Mouse (Mus musculus): ENCODE measurements around the gene Uaca. TPM values are rescaled to one million over a fixed set of nuclear protein-coding genes. Genes with fewer than 3 reads are reported as not detected.

The Uaca gene
- total and polyA plus RNA-seq, 3 experiments, result 0.17 to 0.34 TPM; not detected in 1

DNA sequence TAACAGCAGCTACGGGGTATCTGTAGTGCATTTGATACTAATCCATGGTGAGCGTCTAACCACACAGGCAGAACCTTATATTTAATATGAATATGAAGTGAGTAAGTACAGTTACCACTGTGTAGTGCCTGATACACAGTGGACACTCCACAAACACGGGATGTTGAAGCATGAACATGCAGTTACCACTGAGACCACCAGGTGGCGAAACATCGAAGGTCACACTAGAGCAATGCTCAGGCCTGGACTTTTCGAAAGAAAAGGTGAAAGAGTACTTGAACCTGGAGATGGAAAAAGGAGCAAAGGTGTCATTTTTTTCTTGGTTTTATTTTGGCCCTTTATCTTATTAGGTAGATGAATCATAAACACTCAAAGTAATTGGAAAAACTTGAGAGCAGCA is 38.1 kb upstream of the Uaca start:
- in situ Hi-C loops (cut with MboI; ENCODE audit: low pct_ligation_motif_present, low pct_unique_long_range_greater_than_20kb, low sequenced_read_pairs), result no loop called here
- peak; percentile 73 to 82 for TF ChIP-seq CTCF (conservative IDR thresholded peaks at IDR 0.05 in 1 of 2, IDR thresholded peaks at IDR 0.05 in 1 of 2; ENCODE audit: low read depth in 2 of 2, low read length in 2 of 2)
- TF ChIP-seq RAD21 (IDR thresholded peaks at IDR 0.05; ENCODE audit: low read depth, low read length), result peak; percentile 46
- no peak for TF ChIP-seq E2F4 (IDR thresholded peaks at IDR 0.05; ENCODE audit: insufficient replicate concordance, low read depth, low read length)
- TF ChIP-seq ZC3H11A (IDR thresholded peaks at IDR 0.05; ENCODE audit: low read depth, low read length), result peak; percentile 13; the same call in 1 of the 2 replicates
- no peak for TF ChIP-seq EP300 (IDR thresholded peaks at IDR 0.05; ENCODE audit: low read length)
- peak; percentile 89 for TF ChIP-seq SMC3 (IDR thresholded peaks at IDR 0.05; ENCODE audit: low read depth, low read length)
- no peak for TF ChIP-seq RCOR1 (conservative IDR thresholded peaks at IDR 0.05; ENCODE audit: low read depth, low read length)
- Histone ChIP-seq H3K27me3 (replicated peaks) (no peaks in the 10 kb centered on the region), H3K4me3 (replicated peaks in 1 of 3; ENCODE audit: low read depth in 2 of 3, low read length in 2 of 3, poor library complexity in 1 of 3) (no peak overlapping the region), H3K79me2 (replicated peaks; ENCODE audit: control insufficient read depth, extremely low read depth, insufficient read depth, poor library complexity, severe bottlenecking) (no peaks in the 10 kb centered on the region), H3K4me1 (ENCODE audit: control insufficient read depth in 1 of 2, insufficient read depth in 2 of 2) (peaks cover 0 to 9% of the 10 kb centered on the region in 2 experiments; a peak in 2 of 4 replicates), H3K27ac (ENCODE audit: insufficient read depth, low read depth) (no peak overlapping the region), H3K4me2 (ENCODE audit: insufficient read depth, low read depth, poor library complexity, severe bottlenecking) (no peak overlapping the region), H3K36me3 (replicated peaks in 1 of 2; ENCODE audit: control insufficient read depth in 1 of 2, insufficient read depth in 1 of 2, low read length in 1 of 2) (no peaks in the 10 kb centered on the region), H3K9ac (ENCODE audit: insufficient read depth, low read depth) (no peak overlapping the region), H3K9me3 (replicated peaks; ENCODE audit: low read length) (peaks cover 2% of the 10 kb centered on the region)
- dilution Hi-C loops (cut with MboI; ENCODE audit: extremely low pct_ligation_motif_present, extremely low pct_unique_long_range_greater_than_20kb, low sequenced_read_pairs), result no loop called here
- DNase-seq (ENCODE audit: extremely low read depth), result peak; percentile 55

DNA sequence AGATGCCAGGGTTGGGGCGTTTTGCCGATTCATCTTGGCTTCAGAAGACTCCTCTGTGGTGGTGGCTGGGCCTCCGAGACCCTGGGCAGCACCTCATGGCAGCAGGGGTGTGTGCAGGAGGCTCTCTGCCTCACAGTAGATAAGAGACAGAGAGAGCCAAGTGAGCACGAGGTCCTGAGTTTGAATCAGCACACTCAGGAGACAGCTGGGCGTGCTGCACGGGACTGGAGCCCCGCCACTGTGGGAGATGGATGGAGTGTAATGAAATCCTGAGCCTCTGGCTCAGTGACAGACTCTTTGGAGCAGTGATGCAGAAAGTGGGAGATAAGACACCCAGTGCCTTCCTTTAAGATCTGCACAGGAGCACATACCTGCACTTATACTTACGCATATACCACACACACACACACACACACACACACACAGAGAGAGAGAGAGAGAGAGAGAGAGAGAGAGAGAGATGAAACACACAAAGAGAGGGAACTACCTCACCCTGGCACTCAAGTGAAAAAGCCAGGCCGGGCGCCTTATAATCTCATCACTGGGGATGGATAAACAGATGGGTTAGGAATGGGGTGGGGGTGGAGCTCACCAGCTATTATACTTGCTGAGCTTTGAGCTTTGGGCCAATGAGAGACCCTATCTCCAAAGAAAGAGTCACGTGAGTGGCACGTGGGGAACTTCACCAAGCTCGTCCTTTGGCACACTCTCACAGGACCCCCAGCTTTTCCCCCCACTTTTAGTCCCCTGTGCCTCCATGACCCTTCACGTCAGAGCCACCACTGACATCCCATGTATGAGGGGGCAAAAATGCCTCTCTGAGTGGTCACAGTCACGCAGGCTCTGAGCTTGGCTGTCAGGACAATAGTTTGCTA is 37.2 kb upstream of the Uaca start:
- Histone ChIP-seq H3K9me3 (replicated peaks; ENCODE audit: low read length) (peaks cover 2% of the 10 kb centered on the region), H3K4me1 (ENCODE audit: control insufficient read depth in 1 of 2, insufficient read depth in 2 of 2) (peaks cover 0 to 12% of the 10 kb centered on the region in 2 experiments; a peak in 2 of 4 replicates), H3K27me3 (replicated peaks) (no peaks in the 10 kb centered on the region), H3K79me2 (replicated peaks; ENCODE audit: control insufficient read depth, extremely low read depth, insufficient read depth, poor library complexity, severe bottlenecking) (no peaks in the 10 kb centered on the region), H3K4me3 (replicated peaks in 1 of 3; ENCODE audit: low read depth in 2 of 3, low read length in 2 of 3, poor library complexity in 1 of 3) (no peak overlapping the region), H3K9ac (ENCODE audit: insufficient read depth, low read depth) (no peak overlapping the region), H3K36me3 (replicated peaks in 1 of 2; ENCODE audit: control insufficient read depth in 1 of 2, insufficient read depth in 1 of 2, low read length in 1 of 2) (no peaks in the 10 kb centered on the region), H3K4me2 (ENCODE audit: insufficient read depth, low read depth, poor library complexity, severe bottlenecking) (no peak overlapping the region), H3K27ac (ENCODE audit: insufficient read depth, low read depth) (no peak overlapping the region)
- TF ChIP-seq JUND (conservative IDR thresholded peaks at IDR 0.05; ENCODE audit: low read depth, low read length) (no peak), MAZ (IDR thresholded peaks at IDR 0.05; ENCODE audit: low read depth, low read length) (no peak), E2F4 (IDR thresholded peaks at IDR 0.05; ENCODE audit: insufficient replicate concordance, low read depth, low read length) (no peak), RAD21 (IDR thresholded peaks at IDR 0.05; ENCODE audit: low read depth, low read length) (no peak), BHLHE40 (IDR thresholded peaks at IDR 0.05; ENCODE audit: low read depth, low read length) (no peak), ELF1 (IDR thresholded peaks at IDR 0.05; ENCODE audit: low read depth, low read length) (no peak), CHD1 (IDR thresholded peaks at IDR 0.05; ENCODE audit: low read depth, low read length) (no peak), MYC (IDR thresholded peaks at IDR 0.05; ENCODE audit: low read depth, low read length) (no peak), JUN (IDR thresholded peaks at IDR 0.05; ENCODE audit: insufficient read depth, low read depth, low read length) (no peak), CHD2 (IDR thresholded peaks at IDR 0.05; ENCODE audit: low read length) (no peak), SIN3A (IDR thresholded peaks at IDR 0.05; ENCODE audit: low read length) (no peak), ZKSCAN1 (IDR thresholded peaks at IDR 0.05; ENCODE audit: borderline replicate concordance, low read depth, low read length) (no peak)
- in situ Hi-C loops (cut with MboI; ENCODE audit: low pct_ligation_motif_present, low pct_unique_long_range_greater_than_20kb, low sequenced_read_pairs), result no loop called here
- dilution Hi-C loops (cut with MboI; ENCODE audit: extremely low pct_ligation_motif_present, extremely low pct_unique_long_range_greater_than_20kb, low sequenced_read_pairs), result no loop called here
- no peak for DNase-seq (ENCODE audit: extremely low read depth)
